Mouse (Mus musculus): ENCODE data around the gene Ybx2. TPM values are rescaled to one million over a fixed set of nuclear protein-coding genes. Genes with fewer than 3 reads are reported as not detected.

Ybx2 gene
- polyA plus RNA-seq, 1 experiment from 2014 or later: 3.3 TPM

GRCm38 (mm10) chr11:69976271-69976670 is 40.7 kb downstream of the Ybx2 start:
- 87% methylated on average over 4 of the region's 4 CpGs for WGBS
- peaks cover 25% of the 10 kb centered on the region for H3K36me3 ChIP-seq (ENCODE audit: control insufficient read depth, insufficient read depth)
- H3K4me2 ChIP-seq (ENCODE audit: low read length): no peak overlapping the region
- no peak overlapping the region for H3K9ac ChIP-seq (replicated peaks; ENCODE audit: low read depth, low read length)
- no peak for ATAC-seq
- H3K27me3 ChIP-seq (replicated peaks; ENCODE audit: control insufficient read depth, insufficient read depth, low read length): no peaks in the 10 kb centered on the region
- peaks cover 8% of the 10 kb centered on the region for H3K4me1 ChIP-seq (replicated peaks; ENCODE audit: control insufficient read depth, insufficient read depth, low read length)
- no peak overlapping the region for H3K27ac ChIP-seq (ENCODE audit: low read length)
- no peak overlapping the region for H3K4me3 ChIP-seq (replicated peaks; ENCODE audit: low read length)
- no peaks in the 10 kb centered on the region for H3K9me3 ChIP-seq (ENCODE audit: control insufficient read depth, low read length)

GRCm38 (mm10) chr11:69979827-69980195 is 44.2 kb downstream of the Ybx2 start:
- H3K4me1 ChIP-seq (replicated peaks; ENCODE audit: control insufficient read depth, insufficient read depth, low read length): peaks cover 30% of the 10 kb centered on the region
- H3K4me3 ChIP-seq (replicated peaks; ENCODE audit: low read length): peak overlapping the region; percentile 73
- peak overlapping the region; percentile 77 for H3K4me2 ChIP-seq (ENCODE audit: low read length)
- H3K27me3 ChIP-seq (replicated peaks; ENCODE audit: control insufficient read depth, insufficient read depth, low read length): no peaks in the 10 kb centered on the region
- H3K36me3 ChIP-seq (ENCODE audit: control insufficient read depth, insufficient read depth): peaks cover 9% of the 10 kb centered on the region
- no peak for ATAC-seq
- peak overlapping the region; percentile 98 for H3K27ac ChIP-seq (ENCODE audit: low read length)
- WGBS: 3% methylated on average over 16 of the region's 16 CpGs
- H3K9me3 ChIP-seq (ENCODE audit: control insufficient read depth, low read length): no peaks in the 10 kb centered on the region
- peak overlapping the region; percentile 74 for H3K9ac ChIP-seq (replicated peaks; ENCODE audit: low read depth, low read length)

DNA sequence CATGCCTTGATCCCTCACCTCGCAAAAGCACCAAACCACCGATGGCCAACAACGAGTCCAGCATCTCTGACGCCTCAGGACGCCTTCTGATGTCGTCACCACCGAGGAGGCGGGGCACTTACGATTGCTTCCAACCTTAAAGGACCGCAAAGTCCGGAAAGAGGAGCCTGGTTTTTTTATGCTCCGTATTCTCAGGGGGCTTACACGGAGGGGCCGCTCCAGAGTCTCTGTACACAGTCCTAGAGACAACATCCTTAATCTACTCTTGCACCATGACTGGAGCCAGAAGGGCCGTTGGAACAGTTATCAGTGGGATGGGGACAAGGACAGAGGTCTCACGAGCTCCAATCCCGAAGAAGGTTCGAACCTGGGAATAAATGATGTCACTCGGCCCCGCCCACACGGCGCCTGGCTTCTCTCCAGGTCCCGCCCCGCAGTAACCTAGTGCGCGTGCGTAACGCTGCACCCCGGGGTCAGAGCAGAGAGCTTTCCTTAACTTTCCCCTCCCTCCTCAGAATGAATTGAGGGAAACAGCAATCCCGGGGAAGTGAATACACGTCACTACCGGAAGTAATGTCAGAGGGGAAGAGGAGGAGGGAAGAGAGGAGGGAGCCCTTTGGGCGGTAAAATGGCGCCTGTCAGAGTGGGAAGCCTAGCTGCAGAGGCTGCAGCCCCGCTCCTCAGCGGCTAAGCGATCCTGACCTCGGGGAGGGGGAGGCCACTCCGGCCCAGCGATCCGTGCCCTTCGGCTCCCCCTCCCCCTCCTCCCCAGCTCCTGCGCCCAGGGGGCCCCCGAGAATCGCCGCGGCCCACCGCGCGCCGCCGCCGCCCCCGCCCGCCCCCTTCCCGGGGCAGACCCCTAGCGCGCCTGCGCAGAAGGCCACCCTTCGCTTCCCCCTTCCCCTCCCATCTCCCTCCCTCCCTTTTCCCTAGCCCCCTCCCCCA is 44.9 kb downstream of the Ybx2 start:
- WGBS: under 1% methylated on average over 39 of the region's 60 CpGs
- Histone ChIP-seq H3K4me3 (replicated peaks; ENCODE audit: low read length) (peak overlapping the region; percentile 73), H3K9ac (replicated peaks; ENCODE audit: low read depth, low read length) (peak overlapping the region; percentile 80), H3K27ac (ENCODE audit: low read length) (peak overlapping the region; percentile 98), H3K36me3 (ENCODE audit: control insufficient read depth, insufficient read depth) (peaks cover 14% of the 10 kb centered on the region), H3K27me3 (replicated peaks; ENCODE audit: control insufficient read depth, insufficient read depth, low read length) (no peaks in the 10 kb centered on the region), H3K9me3 (ENCODE audit: control insufficient read depth, low read length) (no peaks in the 10 kb centered on the region), H3K4me1 (replicated peaks; ENCODE audit: control insufficient read depth, insufficient read depth, low read length) (peaks cover 30% of the 10 kb centered on the region), H3K4me2 (ENCODE audit: low read length) (peak overlapping the region; percentile 77)
- peak; percentile 93 for ATAC-seq

- peak within 1 kb of the TSS; percentile 77 for H3K4me2 ChIP-seq (ENCODE audit: low read length)
- WGBS: under 1% methylated on average over 43 of the region's 43 CpGs
- H3K4me1 ChIP-seq (replicated peaks; ENCODE audit: control insufficient read depth, insufficient read depth, low read length): peaks cover 30% of the 10 kb centered on the region
- H3K4me3 ChIP-seq (replicated peaks; ENCODE audit: low read length): peak within 1 kb of the TSS; percentile 73
- H3K27me3 ChIP-seq (replicated peaks; ENCODE audit: control insufficient read depth, insufficient read depth, low read length): no peaks in the 10 kb centered on the region
- H3K27ac ChIP-seq (ENCODE audit: low read length): peak within 1 kb of the TSS; percentile 98
- H3K9me3 ChIP-seq (ENCODE audit: control insufficient read depth, low read length): no peaks in the 10 kb centered on the region
- ATAC-seq: no peak; the same call in 1 of the 2 replicates
- H3K36me3 ChIP-seq (ENCODE audit: control insufficient read depth, insufficient read depth): peaks cover 17% of the 10 kb centered on the region
- H3K9ac ChIP-seq (replicated peaks; ENCODE audit: low read depth, low read length): peak within 1 kb of the TSS; percentile 80
These were observed 45.7 kb downstream of the Ybx2 start, which contains the start of gene Ctdnep1 for GRCm38 (mm10) chr11:69981141-69981762. Gene Ctdnep1 (plus strand): TSS chr11:69981156.

DNA sequence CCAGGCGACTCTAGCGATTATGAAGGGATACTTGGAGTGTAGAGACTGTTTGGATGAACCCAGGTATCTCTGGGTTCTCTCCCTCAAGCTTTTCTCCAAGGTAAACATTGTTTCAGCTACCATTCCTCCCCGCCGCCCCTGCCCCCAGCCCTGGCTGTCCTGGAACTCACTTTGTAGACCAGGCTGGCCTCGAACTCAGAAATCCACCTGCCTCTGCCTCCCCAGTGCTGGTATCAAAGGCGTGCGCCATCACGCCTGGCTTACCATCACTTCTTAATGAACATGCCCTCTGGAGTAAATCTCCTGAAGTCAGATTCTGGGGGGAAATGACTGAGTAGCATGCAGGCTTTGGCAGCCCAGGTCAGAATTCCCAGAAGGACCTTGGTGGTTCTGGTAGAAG is 46.6 kb downstream of the Ybx2 start, which contains the start of gene Elp5:
Gene Elp5, minus strand, starts transcription at position 293 of the 400 bp plus-strand sequence.
- Histone ChIP-seq H3K4me1 (replicated peaks; ENCODE audit: control insufficient read depth, insufficient read depth, low read length) (peaks cover 30% of the 10 kb centered on the region), H3K27ac (ENCODE audit: low read length) (peak within 1 kb of the TSS; percentile 98)

GRCm38 (mm10) chr11:69982877-69983276 is 47.3 kb downstream of the Ybx2 start:
- H3K4me3 ChIP-seq (replicated peaks; ENCODE audit: low read length): peak overlapping the region; percentile 11
- H3K27ac ChIP-seq (ENCODE audit: low read length): no peak overlapping the region
- WGBS: 24% methylated on average over 5 of the region's 5 CpGs
- H3K4me1 ChIP-seq (replicated peaks; ENCODE audit: control insufficient read depth, insufficient read depth, low read length): peaks cover 30% of the 10 kb centered on the region
- H3K9ac ChIP-seq (replicated peaks; ENCODE audit: low read depth, low read length): 0 out of 2 replicates have a peak overlapping the region, but pooled peaks have one; percentile 26
- no peaks in the 10 kb centered on the region for H3K9me3 ChIP-seq (ENCODE audit: control insufficient read depth, low read length)
- no peaks in the 10 kb centered on the region for H3K27me3 ChIP-seq (replicated peaks; ENCODE audit: control insufficient read depth, insufficient read depth, low read length)
- no peak for ATAC-seq
- peaks cover 22% of the 10 kb centered on the region for H3K36me3 ChIP-seq (ENCODE audit: control insufficient read depth, insufficient read depth)
- H3K4me2 ChIP-seq (ENCODE audit: low read length): peak overlapping the region; percentile 65

More for the DNA sequence above, 46.6 kb downstream of the Ybx2 start, which contains the start of gene Elp5:
- WGBS: 63% methylated on average over 8 of the region's 8 CpGs
- Histone ChIP-seq H3K9ac (replicated peaks; ENCODE audit: low read depth, low read length) (peak within 1 kb of the TSS; percentile 80), H3K4me3 (replicated peaks; ENCODE audit: low read length) (peak within 1 kb of the TSS; percentile 73), H3K4me2 (ENCODE audit: low read length) (peak within 1 kb of the TSS; percentile 65), H3K27me3 (replicated peaks; ENCODE audit: control insufficient read depth, insufficient read depth, low read length) (no peaks in the 10 kb centered on the region), H3K36me3 (ENCODE audit: control insufficient read depth, insufficient read depth) (peaks cover 17% of the 10 kb centered on the region), H3K9me3 (ENCODE audit: control insufficient read depth, low read length) (no peaks in the 10 kb centered on the region)
- ATAC-seq: no peak

DNA sequence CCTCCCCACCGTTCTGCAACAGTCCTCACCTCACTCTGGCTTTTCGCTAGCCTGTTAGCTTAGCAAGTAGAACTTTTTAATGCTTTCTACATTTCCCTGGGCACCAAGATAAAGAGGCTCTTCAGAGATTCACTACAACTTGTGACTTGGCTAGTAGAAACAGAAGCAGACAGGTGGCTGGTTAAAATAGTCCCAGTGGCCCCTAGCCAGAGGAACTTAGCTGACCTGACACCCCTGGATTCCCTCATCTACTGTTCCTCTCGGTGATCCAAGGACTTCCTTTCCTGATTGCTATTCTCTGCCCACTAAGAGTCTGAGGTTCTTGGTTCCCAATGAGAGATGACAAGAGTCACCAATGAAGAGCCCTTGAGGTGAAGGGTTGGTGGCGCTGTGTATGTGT is 47.8 kb downstream of the Ybx2 start:
- WGBS: 91% methylated on average over 4 of the region's 4 CpGs

DNA sequence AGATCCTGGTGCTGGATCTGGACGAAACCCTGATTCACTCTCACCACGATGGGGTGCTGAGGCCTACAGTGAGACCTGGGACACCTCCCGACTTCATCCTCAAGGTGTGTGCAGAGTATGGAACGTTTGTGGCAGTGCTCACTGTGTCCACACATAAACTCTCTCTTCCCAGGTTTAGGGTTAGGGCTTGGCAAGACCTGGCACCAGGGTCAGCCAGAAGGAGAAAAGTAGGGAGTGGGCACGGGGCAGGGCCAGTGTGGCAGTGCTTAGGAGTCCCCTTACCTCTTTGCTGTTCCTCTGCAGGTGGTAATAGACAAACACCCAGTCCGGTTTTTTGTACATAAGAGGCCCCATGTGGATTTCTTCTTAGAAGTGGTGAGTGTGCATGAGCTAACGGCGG is 48.8 kb downstream of the Ybx2 start:
- WGBS: 91% methylated on average over 8 of the region's 8 CpGs
- Histone ChIP-seq H3K4me2 (ENCODE audit: low read length) (no peak overlapping the region), H3K4me1 (replicated peaks; ENCODE audit: control insufficient read depth, insufficient read depth, low read length) (peaks cover 25% of the 10 kb centered on the region), H3K27ac (ENCODE audit: low read length) (no peak overlapping the region), H3K27me3 (replicated peaks; ENCODE audit: control insufficient read depth, insufficient read depth, low read length) (no peaks in the 10 kb centered on the region), H3K36me3 (ENCODE audit: control insufficient read depth, insufficient read depth) (peaks cover 29% of the 10 kb centered on the region), H3K9me3 (ENCODE audit: control insufficient read depth, low read length) (no peaks in the 10 kb centered on the region), H3K4me3 (replicated peaks; ENCODE audit: low read length) (no peak overlapping the region), H3K9ac (replicated peaks; ENCODE audit: low read depth, low read length) (no peak overlapping the region)
- no peak for ATAC-seq

More for the DNA sequence above, 47.8 kb downstream of the Ybx2 start:
- no peak overlapping the region for H3K27ac ChIP-seq (ENCODE audit: low read length)
- H3K27me3 ChIP-seq (replicated peaks; ENCODE audit: control insufficient read depth, insufficient read depth, low read length): no peaks in the 10 kb centered on the region
- H3K36me3 ChIP-seq (ENCODE audit: control insufficient read depth, insufficient read depth): peaks cover 22% of the 10 kb centered on the region
- no peak overlapping the region; the same call in 1 of the 2 replicates for H3K4me2 ChIP-seq (ENCODE audit: low read length)
- no peaks in the 10 kb centered on the region for H3K9me3 ChIP-seq (ENCODE audit: control insufficient read depth, low read length)
- no peak overlapping the region; the same call in 1 of the 2 replicates for H3K4me3 ChIP-seq (replicated peaks; ENCODE audit: low read length)
- no peak overlapping the region for H3K9ac ChIP-seq (replicated peaks; ENCODE audit: low read depth, low read length)
- H3K4me1 ChIP-seq (replicated peaks; ENCODE audit: control insufficient read depth, insufficient read depth, low read length): peaks cover 30% of the 10 kb centered on the region
- ATAC-seq: no peak

GRCm38 (mm10) chr11:69989949-69990348 is 54.4 kb downstream of the Ybx2 start:
- Histone ChIP-seq H3K27me3 (replicated peaks; ENCODE audit: control insufficient read depth, insufficient read depth, low read length) (no peaks in the 10 kb centered on the region), H3K36me3 (ENCODE audit: control insufficient read depth, insufficient read depth) (peaks cover 31% of the 10 kb centered on the region), H3K27ac (ENCODE audit: low read length) (no peak overlapping the region), H3K4me1 (replicated peaks; ENCODE audit: control insufficient read depth, insufficient read depth, low read length) (peaks cover 18% of the 10 kb centered on the region), H3K4me3 (replicated peaks; ENCODE audit: low read length) (no peak overlapping the region), H3K4me2 (ENCODE audit: low read length) (no peak overlapping the region), H3K9me3 (ENCODE audit: control insufficient read depth, low read length) (no peaks in the 10 kb centered on the region), H3K9ac (replicated peaks; ENCODE audit: low read depth, low read length) (no peak overlapping the region)
- no peak for ATAC-seq
- 86% methylated on average over 8 of the region's 8 CpGs for WGBS

Data from forebrain, embryonic 16.5 days (tissue).